Mouse (Mus musculus) adrenal gland, postnatal 4 days (tissue): ENCODE results near the gene Irak1. TPM values are rescaled to one million over a fixed set of nuclear protein-coding genes. Genes with fewer than 3 reads are reported as not detected.

Experiments used
- DNase-seq, 2 experiments: peaks; one replicate each; pipeline ENCODE4 v3.0.0; 2021 to 2022; ENCODE audit warnings: low spot score in 2 of 2, mixed read lengths in 2 of 2
- long read RNA-seq, 2 experiments: library from polyadenylated mRNA; stranded (forward); transcript quantifications; one replicate each; pipeline ENCODE4 v2.0.0; 2021
- total RNA-seq, 2 experiments: library from RNA; stranded (reverse); gene quantifications; 2 replicates each; pipeline ENCODE4 v1.2.3; 2021

Gene Irak1
- total RNA-seq = 100 to 1,000 TPM; 127 to 128 TPM
- long read RNA-seq, experiment 1, transcript Irak1-204 (14 exons, 3,825 nt) = minor isoform, 15 of 141 reads
- long read RNA-seq, experiment 1, transcript Irak1-206 (14 exons, 3,835 nt) = major isoform, 42 of 141 reads
- long read RNA-seq, experiment 1, partial matches to known transcripts = 17 of 141 reads
- long read RNA-seq, experiment 1, other reads (novel, unspliced or antisense) = 63 of 141 reads
- long read RNA-seq, experiment 2, transcript Irak1-206 (14 exons, 3,835 nt) = major isoform, 28 of 187 reads
- long read RNA-seq, experiment 2, transcript Irak1-204 (14 exons, 3,825 nt) = minor isoform, 12 of 187 reads
- long read RNA-seq, experiment 2, partial matches to known transcripts = 82 of 187 reads
- long read RNA-seq, experiment 2, other reads (novel, unspliced or antisense) = 64 of 187 reads

GRCm38 (mm10) chrX:74023188-74024049 lies at the start of gene Irak1:
Gene Irak1 (minus strand): TSS chrX:74023918.
- peak; percentile 56 to 61 for DNase-seq

- DNase-seq = no peak
Measured at GRCm38 (mm10) chrX:74070794-74071193, 47.1 kb upstream of the Irak1 start.

- no peak for DNase-seq
Measured at GRCm38 (mm10) chrX:74067891-74068290, 44.2 kb upstream of the Irak1 start.

GRCm38 (mm10) chrX:74045107-74045506 lies 21.4 kb upstream of the Irak1 start:
- DNase-seq = no peak

- no peak for DNase-seq
Measured at GRCm38 (mm10) chrX:74037702-74038375, 14.1 kb upstream of the Irak1 start.

- DNase-seq = no peak
Measured at GRCm38 (mm10) chrX:74030000-74030399, 6.3 kb upstream of the Irak1 start.

GRCm38 (mm10) chrX:74022795-74023187 lies 927 bp downstream of the Irak1 start:
- no peak for DNase-seq

- DNase-seq = no peak
Measured at GRCm38 (mm10) chrX:74014597-74014996, 9.1 kb downstream of the Irak1 start.

- DNase-seq = no peak
Measured at GRCm38 (mm10) chrX:74008063-74008462, 15.7 kb downstream of the Irak1 start.

- no peak for DNase-seq
Measured at GRCm38 (mm10) chrX:74006401-74006800, 17.3 kb downstream of the Irak1 start.

- no peak for DNase-seq
Measured at GRCm38 (mm10) chrX:74003644-74004043, 20.1 kb downstream of the Irak1 start.

GRCm38 (mm10) chrX:74001024-74001423 lies 22.7 kb downstream of the Irak1 start:
- no peak for DNase-seq

GRCm38 (mm10) chrX:73998911-73999869 lies 24.5 kb downstream of the Irak1 start:
- DNase-seq = no peak

- no peak for DNase-seq
Measured at GRCm38 (mm10) chrX:73977783-73978182, 45.9 kb downstream of the Irak1 start.

- DNase-seq = no peak
Measured at GRCm38 (mm10) chrX:73976283-73976682, 47.4 kb downstream of the Irak1 start.

GRCm38 (mm10) chrX:73972774-73973173 lies 50.9 kb downstream of the Irak1 start:
- DNase-seq = no peak

GRCm38 (mm10) chrX:73970781-73971180 lies 52.9 kb downstream of the Irak1 start:
- no peak for DNase-seq

GRCm38 (mm10) chrX:73969729-73970128 lies 54.0 kb downstream of the Irak1 start:
- no peak for DNase-seq

GRCm38 (mm10) chrX:73969167-73969566 lies 54.6 kb downstream of the Irak1 start:
- no peak for DNase-seq
